Mouse (Mus musculus) small intestine, adult 2 months (tissue): ENCODE data around the gene Vsig10l. TPM values are rescaled to one million over a fixed set of nuclear protein-coding genes. Genes with fewer than 3 reads are reported as not detected.

Source experiments
- H3K27ac ChIP-seq: fragments of 200-500 bp; 2 replicates; pipeline ENCODE4 v1.5.1; 2012; ENCODE audit warnings: low read depth, low read length, control low read depth, inconsistent platforms; ENCODE audit not compliant: insufficient read depth
- H3K27me3 ChIP-seq: fragments of 200-500 bp; 2 replicates; pipeline ENCODE4 v1.6.1; 2012; ENCODE audit warnings: mild to moderate bottlenecking, moderate library complexity, low read length, inconsistent platforms; ENCODE audit not compliant: control insufficient read depth, insufficient read depth
- H3K36me3 ChIP-seq: fragments of 200-500 bp; 2 replicates; pipeline ENCODE4 v1.6.1; 2012; ENCODE audit warnings: mild to moderate bottlenecking, low read length, control low read depth, inconsistent platforms; ENCODE audit not compliant: control insufficient read depth, insufficient read depth
- H3K4me1 ChIP-seq: fragments of 200-500 bp; 2 replicates; pipeline ENCODE4 v1.6.1; 2012; ENCODE audit warnings: low read length, inconsistent platforms, mixed read lengths; ENCODE audit not compliant: control insufficient read depth, insufficient read depth, insufficient read length
- H3K4me3 ChIP-seq: fragments of 200-500 bp; 2 replicates; pipeline ENCODE4 v1.5.1; 2012; ENCODE audit warnings: low read depth, mild to moderate bottlenecking, control low read depth, inconsistent platforms, low read length, moderate library complexity
- CTCF ChIP-seq: fragments of 200-500 bp; IDR thresholded peaks from 2 replicates; pipeline ENCODE4 v1.5.1; 2012; ENCODE audit warnings: low read depth, mild to moderate bottlenecking, control low read depth, inconsistent platforms, low read length, moderate library complexity, mixed read lengths; ENCODE audit not compliant: insufficient replicate concordance, insufficient read length; ENCODE audit errors: extremely low read depth
- POLR2A ChIP-seq: fragments of 200-500 bp; IDR thresholded peaks from 2 replicates; pipeline ENCODE4 v1.6.1; 2012; ENCODE audit warnings: low read depth, mild to moderate bottlenecking, control low read depth, inconsistent platforms, low read length, moderate library complexity
- WGBS: fragments of 180-500 bp; shearing (Covaris S2); methylation state at CpG from one replicate; pipeline ENCODE4 v1.1.7; 2018; 5-methylcytosine and 5-hydroxymethylcytosine counted together
- polyA plus RNA-seq: library from polyadenylated mRNA; depleted of rRNA; stranded (reverse); fragments of >200 nt; gene quantifications from 2 replicates; pipeline ENCODE4 v1.2.3, GENCODE M21; 2012

The Vsig10l gene
- polyA plus RNA-seq, 1 experiment = 4.3 TPM

DNA sequence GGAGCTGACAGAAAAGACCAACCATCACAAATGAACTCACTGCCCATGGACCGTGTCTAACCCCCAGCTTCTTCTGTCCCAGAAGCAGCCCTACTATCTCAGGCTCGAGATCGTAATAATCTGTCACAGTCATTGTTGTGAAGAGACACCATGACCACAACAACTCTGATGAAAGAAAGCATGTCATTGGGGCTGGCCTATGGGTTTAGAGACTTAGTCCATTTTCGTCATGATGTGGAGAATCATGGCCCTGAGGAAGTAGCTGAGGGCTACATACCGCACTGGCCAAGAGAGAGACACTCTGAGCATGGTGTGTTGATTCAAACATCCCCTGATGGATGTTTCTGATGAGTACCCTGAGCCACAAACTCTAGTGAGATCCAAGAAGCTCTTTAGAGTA is 28.3 kb upstream of the Vsig10l start:
- H3K27ac ChIP-seq = no peak overlapping the region
- H3K4me3 ChIP-seq = no peak overlapping the region
- no peaks in the 10 kb centered on the region for H3K36me3 ChIP-seq
- H3K4me1 ChIP-seq = no peaks in the 10 kb centered on the region
- H3K27me3 ChIP-seq = no peaks in the 10 kb centered on the region
- WGBS = 83% methylated on average over 5 of the region's 5 CpGs
- TF ChIP-seq POLR2A (no peak), CTCF (no peak)

DNA sequence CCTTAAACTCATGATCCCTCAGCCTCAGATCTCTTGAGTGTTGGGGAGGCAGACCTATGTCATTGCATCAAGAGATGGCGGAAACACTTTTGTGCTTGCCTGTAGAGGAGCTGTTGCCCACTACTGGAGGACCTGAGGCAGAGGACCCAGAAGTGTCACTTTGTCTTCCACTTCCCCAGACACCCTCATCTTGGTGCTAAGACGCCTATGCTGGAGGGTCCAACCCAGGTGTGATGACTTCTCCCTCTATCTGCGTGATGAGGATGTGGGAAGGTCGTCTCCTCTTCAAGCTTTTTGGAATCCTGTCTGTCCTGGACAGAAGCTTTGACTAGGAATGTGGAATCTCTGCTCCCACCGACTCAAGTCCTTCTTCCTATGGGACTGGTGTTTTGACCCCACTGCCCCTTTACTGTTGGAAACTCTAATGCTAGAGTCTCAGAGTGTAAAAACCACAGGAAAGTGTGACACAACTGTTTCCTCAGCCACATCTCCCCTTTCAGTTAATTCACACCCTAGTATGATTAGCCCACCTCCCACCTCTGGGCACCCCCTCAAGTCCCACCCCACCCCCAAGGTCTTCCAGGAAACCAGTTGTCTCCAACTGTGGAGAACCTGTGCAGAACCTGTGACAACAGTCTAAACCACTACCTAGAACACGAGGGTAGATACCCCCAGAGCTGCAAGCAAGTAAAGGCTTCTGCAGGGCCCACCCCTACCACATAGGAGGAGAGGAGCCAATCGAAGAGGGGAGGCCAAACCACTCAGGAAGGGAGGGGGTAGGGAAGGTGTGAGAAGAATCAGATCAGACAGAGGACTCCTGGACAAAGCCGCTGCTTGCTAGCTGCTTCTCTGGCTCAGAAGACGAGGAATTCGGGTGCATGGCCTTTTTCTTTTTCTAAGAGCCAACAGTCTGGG is 26.4 kb upstream of the Vsig10l start, which contains the start of gene Nkg7:
Nkg7 (plus strand) TSS at position 733 of the 915 bp plus-strand sequence.
- TF ChIP-seq CTCF (no peak), POLR2A (no peak)
- Histone ChIP-seq H3K27ac (peak within 1 kb of the TSS; percentile 49), H3K4me3 (peak within 1 kb of the TSS; percentile 45), H3K36me3 (no peaks in the 10 kb centered on the region), H3K27me3 (no peaks in the 10 kb centered on the region), H3K4me1 (no peaks in the 10 kb centered on the region)
- WGBS = 71% methylated on average over 10 of the region's 10 CpGs

DNA sequence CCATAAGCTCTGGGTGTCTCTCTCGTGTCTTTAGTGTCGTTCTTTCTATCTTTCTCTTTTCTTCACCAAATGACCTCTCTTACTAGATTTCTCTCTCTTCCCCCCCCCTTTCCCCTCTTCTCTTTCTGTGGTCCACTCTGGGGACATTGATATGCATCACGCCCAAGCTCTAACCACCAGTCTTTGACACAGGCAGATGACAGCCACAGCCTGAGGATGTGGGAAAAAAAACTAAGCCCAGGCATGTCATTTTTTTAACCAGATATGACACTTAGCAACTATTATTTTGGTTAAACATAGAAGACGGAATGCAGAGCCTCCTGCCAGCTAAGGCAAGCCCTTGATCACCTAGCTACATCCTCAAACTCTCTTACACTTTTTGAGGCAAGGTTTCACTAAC is 24.3 kb upstream of the Vsig10l start:
- Histone ChIP-seq H3K27me3 (no peaks in the 10 kb centered on the region), H3K4me3 (no peak overlapping the region; the same call in 1 of the 2 replicates), H3K36me3 (no peaks in the 10 kb centered on the region), H3K4me1 (no peaks in the 10 kb centered on the region; the same call in 1 of the 2 replicates), H3K27ac (peak overlapping the region; percentile 35; the same call in 1 of the 2 replicates)
- 65% methylated on average over 4 of the region's 4 CpGs for WGBS
- TF ChIP-seq POLR2A (no peak), CTCF (no peak)

DNA sequence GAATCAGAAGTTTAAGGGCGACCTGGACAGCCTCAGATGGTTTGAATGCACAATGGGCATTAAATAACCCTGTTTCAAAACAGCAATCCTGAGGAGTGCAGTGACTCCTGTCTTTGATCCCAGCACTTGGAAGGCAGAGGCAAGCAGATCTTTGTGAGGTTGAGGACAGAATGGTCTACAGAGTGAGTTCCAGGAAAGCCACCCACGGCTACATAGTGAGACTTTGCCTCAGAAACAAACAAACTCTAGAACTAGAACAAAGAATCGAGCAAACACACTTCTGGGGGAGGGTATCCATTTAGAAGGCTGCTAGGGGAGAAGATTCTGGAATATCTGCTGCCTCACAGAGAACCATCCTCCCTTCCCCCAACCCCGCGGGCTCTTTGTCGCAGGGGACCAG is 22.5 kb upstream of the Vsig10l start, which contains the start of gene Cldnd2:
Cldnd2 (plus strand) TSS at position 301 of the 400 bp plus-strand sequence.
- peaks cover 4% of the 10 kb centered on the region for H3K4me1 ChIP-seq
- H3K27ac ChIP-seq = 0 out of 2 replicates have a peak within 1 kb of the TSS, but pooled peaks have one; percentile 3
- no peak within 1 kb of the TSS for H3K4me3 ChIP-seq
- 78% methylated on average over 6 of the region's 6 CpGs for WGBS
- H3K27me3 ChIP-seq = no peaks in the 10 kb centered on the region
- TF ChIP-seq POLR2A (no peak), CTCF (no peak)
- no peaks in the 10 kb centered on the region for H3K36me3 ChIP-seq

DNA sequence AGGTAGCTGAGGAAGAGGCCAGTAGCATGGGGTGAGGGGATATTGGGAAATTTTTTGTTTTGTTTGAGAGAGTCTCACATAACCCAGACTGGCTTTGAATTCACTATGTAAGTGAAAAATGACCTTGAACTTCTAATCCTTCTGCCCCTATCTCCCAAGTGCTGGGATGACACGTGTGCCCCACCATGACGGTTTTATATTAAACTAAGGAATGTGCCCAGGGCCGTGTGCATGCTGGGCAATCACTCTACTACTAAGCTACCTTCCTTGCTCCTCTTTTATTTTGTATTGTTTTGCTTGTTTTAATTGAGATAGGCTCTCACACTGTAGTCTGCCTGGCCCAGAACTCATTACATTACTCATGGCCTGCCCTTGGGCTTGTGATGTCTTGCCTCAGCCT is 21.9 kb upstream of the Vsig10l start:
- 68% methylated on average over 3 of the region's 3 CpGs for WGBS
- Histone ChIP-seq H3K4me3 (no peak overlapping the region), H3K27ac (no peak overlapping the region), H3K4me1 (peaks cover 4% of the 10 kb centered on the region), H3K27me3 (no peaks in the 10 kb centered on the region), H3K36me3 (no peaks in the 10 kb centered on the region)
- TF ChIP-seq CTCF (no peak), POLR2A (no peak)

DNA sequence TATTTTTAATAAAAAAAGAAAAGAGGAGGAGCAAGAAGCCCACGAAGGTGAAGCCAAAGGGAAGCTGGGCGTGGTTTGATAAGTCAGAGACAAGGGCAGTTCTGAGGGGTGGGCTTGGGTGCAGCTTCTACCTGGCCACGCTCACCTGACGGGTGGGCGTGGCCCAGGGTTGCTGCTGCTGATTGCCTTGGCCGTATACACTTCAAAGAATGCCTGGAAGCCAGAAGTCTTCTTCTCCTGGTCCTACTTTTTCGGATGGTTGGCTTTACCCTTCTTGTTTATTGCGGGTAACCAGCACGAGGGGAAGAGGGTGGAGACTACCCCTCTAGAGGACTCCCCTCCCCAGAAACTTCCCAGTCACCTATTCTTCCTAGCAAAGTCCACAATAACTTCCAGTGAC is 20.3 kb upstream of the Vsig10l start:
- TF ChIP-seq CTCF = no peak
- no peak for TF ChIP-seq POLR2A
- Histone ChIP-seq H3K36me3 (no peaks in the 10 kb centered on the region), H3K27ac (peak overlapping the region; percentile 100), H3K27me3 (no peaks in the 10 kb centered on the region), H3K4me1 (peaks cover 4% of the 10 kb centered on the region), H3K4me3 (peak overlapping the region; percentile 95)
- WGBS = 8% methylated on average over 9 of the region's 9 CpGs
